Mouse (Mus musculus): ENCODE data around the gene Phlda2. TPM values are rescaled to one million over a fixed set of nuclear protein-coding genes. Genes with fewer than 3 reads are reported as not detected.
A peak's percentile ranks its signal among the peaks of the same experiment; 100 is the strongest.

Gene Phlda2
- polyA plus RNA-seq, 1 experiment from 2014 or later = 0.85 TPM

GRCm38 (mm10) chr7:143495104-143495961, 7.6 kb downstream of the Phlda2 start:
- ATAC-seq (ENCODE audit: insufficient read depth, low FRiP score, low TSS enrichment) = no peak
- peaks cover under 1% of the 10 kb centered on the region; the same call in 1 of the 2 replicates for H3K27me3 ChIP-seq (ENCODE audit: control insufficient read depth, insufficient read depth, low read length)
- H3K36me3 ChIP-seq (ENCODE audit: control insufficient read depth, insufficient read depth, low read length) = no peaks in the 10 kb centered on the region
- H3K9ac ChIP-seq (ENCODE audit: low read length) = no peak overlapping the region
- no peaks in the 10 kb centered on the region for H3K9me3 ChIP-seq (ENCODE audit: control insufficient read depth, low read length)
- H3K4me2 ChIP-seq (ENCODE audit: low read depth) = no peak overlapping the region
- no peak overlapping the region for H3K4me3 ChIP-seq (ENCODE audit: low read depth, low read length)
- WGBS = 82% methylated on average over 8 of the region's 8 CpGs
- no peak for DNase-seq (ENCODE audit: low spot score)
- H3K4me1 ChIP-seq (ENCODE audit: control insufficient read depth, insufficient read depth, low read length) = no peaks in the 10 kb centered on the region
- no peak overlapping the region for H3K27ac ChIP-seq (ENCODE audit: low read depth, low read length)

DNA sequence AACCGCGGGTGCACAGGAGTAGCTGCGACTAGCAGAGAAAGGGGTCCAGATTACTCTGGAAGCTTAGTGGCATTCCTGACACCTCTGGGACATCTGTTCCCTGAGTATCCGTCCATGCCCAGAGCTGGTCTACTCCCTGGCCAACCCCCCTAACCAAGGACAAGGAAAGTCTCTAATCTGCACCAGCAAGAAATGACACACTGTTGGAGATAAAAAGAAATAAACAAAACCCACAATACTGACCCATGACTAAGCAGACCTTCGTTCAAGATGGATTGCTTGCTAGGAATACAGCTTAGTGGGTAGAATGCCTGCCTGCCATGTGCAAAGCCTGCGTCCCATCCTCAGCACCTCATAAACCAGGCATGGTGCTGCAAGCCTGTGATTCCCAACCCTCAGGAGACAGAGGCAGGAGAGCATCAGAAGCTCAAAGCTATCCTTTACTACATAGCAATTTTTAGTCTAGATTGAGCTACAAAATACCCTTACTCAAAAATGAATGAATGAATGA, 9.3 kb downstream of the Phlda2 start:
- Histone ChIP-seq H3K4me1 (ENCODE audit: control insufficient read depth, insufficient read depth, low read length) (no peaks in the 10 kb centered on the region), H3K4me3 (ENCODE audit: low read depth, low read length) (no peak overlapping the region), H3K9ac (ENCODE audit: low read length) (no peak overlapping the region), H3K27ac (ENCODE audit: low read depth, low read length) (no peak overlapping the region), H3K27me3 (ENCODE audit: control insufficient read depth, insufficient read depth, low read length) (no peaks in the 10 kb centered on the region), H3K36me3 (ENCODE audit: control insufficient read depth, insufficient read depth, low read length) (no peaks in the 10 kb centered on the region), H3K9me3 (ENCODE audit: control insufficient read depth, low read length) (no peaks in the 10 kb centered on the region), H3K4me2 (ENCODE audit: low read depth) (no peak overlapping the region)
- WGBS = 83% methylated on average over 6 of the region's 6 CpGs
- ATAC-seq (ENCODE audit: insufficient read depth, low FRiP score, low TSS enrichment) (no peak), DNase-seq (ENCODE audit: low spot score) (no peak)

GRCm38 (mm10) chr7:143489735-143490134, 13.2 kb downstream of the Phlda2 start:
- ATAC-seq (ENCODE audit: insufficient read depth, low FRiP score, low TSS enrichment) (no peak), DNase-seq (ENCODE audit: low spot score) (no peak)
- H3K4me2 ChIP-seq (ENCODE audit: low read depth) = no peak overlapping the region
- H3K4me3 ChIP-seq (ENCODE audit: low read depth, low read length) = no peak overlapping the region
- H3K4me1 ChIP-seq (ENCODE audit: control insufficient read depth, insufficient read depth, low read length) = no peaks in the 10 kb centered on the region
- no peak overlapping the region for H3K27ac ChIP-seq (ENCODE audit: low read depth, low read length)
- no peaks in the 10 kb centered on the region for H3K36me3 ChIP-seq (ENCODE audit: control insufficient read depth, insufficient read depth, low read length)
- H3K9me3 ChIP-seq (ENCODE audit: control insufficient read depth, low read length) = no peaks in the 10 kb centered on the region
- no peak overlapping the region for H3K9ac ChIP-seq (ENCODE audit: low read length)
- H3K27me3 ChIP-seq (ENCODE audit: control insufficient read depth, insufficient read depth, low read length) = no peaks in the 10 kb centered on the region
- WGBS = 80% methylated on average over 6 of the region's 6 CpGs

GRCm38 (mm10) chr7:143482541-143482940, 20.4 kb downstream of the Phlda2 start:
- no peaks in the 10 kb centered on the region for H3K36me3 ChIP-seq (ENCODE audit: control insufficient read depth, insufficient read depth, low read length)
- H3K27ac ChIP-seq (ENCODE audit: low read depth, low read length) = no peak overlapping the region
- H3K4me1 ChIP-seq (ENCODE audit: control insufficient read depth, insufficient read depth, low read length) = no peaks in the 10 kb centered on the region
- no peak overlapping the region for H3K4me2 ChIP-seq (ENCODE audit: low read depth)
- H3K27me3 ChIP-seq (ENCODE audit: control insufficient read depth, insufficient read depth, low read length) = no peaks in the 10 kb centered on the region
- H3K4me3 ChIP-seq (ENCODE audit: low read depth, low read length) = no peak overlapping the region
- no peaks in the 10 kb centered on the region for H3K9me3 ChIP-seq (ENCODE audit: control insufficient read depth, low read length)
- no peak for ATAC-seq (ENCODE audit: insufficient read depth, low FRiP score, low TSS enrichment)
- H3K9ac ChIP-seq (ENCODE audit: low read length) = no peak overlapping the region
- DNase-seq (ENCODE audit: low spot score) = no peak
- 12% methylated on average over 6 of the region's 6 CpGs for WGBS

- Histone ChIP-seq H3K36me3 (ENCODE audit: control insufficient read depth, insufficient read depth, low read length) (no peaks in the 10 kb centered on the region), H3K27ac (ENCODE audit: low read depth, low read length) (no peak overlapping the region), H3K4me1 (ENCODE audit: control insufficient read depth, insufficient read depth, low read length) (no peaks in the 10 kb centered on the region), H3K9ac (ENCODE audit: low read length) (no peak overlapping the region), H3K9me3 (ENCODE audit: control insufficient read depth, low read length) (no peaks in the 10 kb centered on the region), H3K4me2 (ENCODE audit: low read depth) (no peak overlapping the region), H3K4me3 (ENCODE audit: low read depth, low read length) (no peak overlapping the region), H3K27me3 (ENCODE audit: control insufficient read depth, insufficient read depth, low read length) (no peaks in the 10 kb centered on the region)
- ATAC-seq (ENCODE audit: insufficient read depth, low FRiP score, low TSS enrichment) (no peak), DNase-seq (ENCODE audit: low spot score) (no peak)
- 59% methylated on average over 5 of the region's 5 CpGs for WGBS
Measured at GRCm38 (mm10) chr7:143481806-143482387, 21.1 kb downstream of the Phlda2 start.

DNA sequence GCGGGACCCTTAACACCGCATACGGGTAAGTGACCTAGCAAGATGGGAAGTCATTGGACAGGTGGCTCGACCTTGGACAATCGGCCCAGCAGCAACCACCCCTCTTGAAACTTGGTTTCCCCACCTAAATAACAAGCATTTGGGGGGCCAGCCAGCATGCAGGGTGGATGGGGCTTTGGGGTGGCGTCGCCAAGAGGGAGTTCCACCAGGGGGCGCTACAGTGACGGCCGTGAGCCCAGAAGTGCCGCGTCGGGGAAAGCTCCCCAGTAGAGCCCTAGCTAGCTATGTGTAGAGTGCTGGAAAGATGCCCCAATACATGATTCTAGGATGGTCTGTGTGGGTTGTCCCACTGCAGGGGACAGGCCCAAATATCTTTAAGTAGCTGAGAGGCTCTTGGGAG, 22.5 kb downstream of the Phlda2 start:
- H3K27me3 ChIP-seq (ENCODE audit: control insufficient read depth, insufficient read depth, low read length) = no peaks in the 10 kb centered on the region

DNA sequence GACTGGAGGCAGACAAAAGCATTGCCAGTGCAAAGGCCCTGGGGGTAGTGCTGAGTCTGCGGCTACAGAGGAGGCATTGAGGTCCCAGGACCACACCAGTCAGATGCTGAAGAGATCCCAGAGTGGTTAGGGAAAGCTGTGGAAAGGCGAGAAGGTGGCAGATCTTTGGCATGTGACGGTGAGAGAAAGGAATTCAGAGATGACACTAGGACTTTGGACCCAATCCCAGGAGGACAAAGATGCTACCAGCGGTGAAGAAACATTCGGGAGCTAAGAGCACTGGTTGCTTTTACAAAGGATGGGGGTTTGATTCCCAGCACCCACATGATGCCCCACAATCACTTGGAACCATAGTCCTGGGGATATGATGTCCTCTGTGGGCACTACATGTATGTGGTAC, 25.1 kb downstream of the Phlda2 start:
- Histone ChIP-seq H3K4me1 (ENCODE audit: control insufficient read depth, insufficient read depth, low read length) (no peaks in the 10 kb centered on the region), H3K9ac (ENCODE audit: low read length) (no peak overlapping the region), H3K4me2 (ENCODE audit: low read depth) (no peak overlapping the region), H3K27ac (ENCODE audit: low read depth, low read length) (no peak overlapping the region), H3K36me3 (ENCODE audit: control insufficient read depth, insufficient read depth, low read length) (no peaks in the 10 kb centered on the region), H3K27me3 (ENCODE audit: control insufficient read depth, insufficient read depth, low read length) (no peaks in the 10 kb centered on the region), H3K4me3 (ENCODE audit: low read depth, low read length) (no peak overlapping the region), H3K9me3 (ENCODE audit: control insufficient read depth, low read length) (no peaks in the 10 kb centered on the region)
- no peak for ATAC-seq (ENCODE audit: insufficient read depth, low FRiP score, low TSS enrichment)
- WGBS = 88% methylated on average over 5 of the region's 5 CpGs
- no peak for DNase-seq (ENCODE audit: low spot score)

More for the DNA sequence above, 22.5 kb downstream of the Phlda2 start:
- DNase-seq (ENCODE audit: low spot score) (peak; percentile 50), ATAC-seq (ENCODE audit: insufficient read depth, low FRiP score, low TSS enrichment) (no peak)
- H3K4me3 ChIP-seq (ENCODE audit: low read depth, low read length) = no peak overlapping the region
- no peaks in the 10 kb centered on the region for H3K36me3 ChIP-seq (ENCODE audit: control insufficient read depth, insufficient read depth, low read length)
- H3K4me1 ChIP-seq (ENCODE audit: control insufficient read depth, insufficient read depth, low read length) = no peaks in the 10 kb centered on the region
- no peak overlapping the region for H3K27ac ChIP-seq (ENCODE audit: low read depth, low read length)
- 29% methylated on average over 13 of the region's 13 CpGs for WGBS
- H3K9me3 ChIP-seq (ENCODE audit: control insufficient read depth, low read length) = no peaks in the 10 kb centered on the region
- H3K9ac ChIP-seq (ENCODE audit: low read length) = no peak overlapping the region
- no peak overlapping the region for H3K4me2 ChIP-seq (ENCODE audit: low read depth)

- H3K9me3 ChIP-seq (ENCODE audit: control insufficient read depth, low read length) = no peaks in the 10 kb centered on the region
- H3K36me3 ChIP-seq (ENCODE audit: control insufficient read depth, insufficient read depth, low read length) = no peaks in the 10 kb centered on the region
- H3K4me3 ChIP-seq (ENCODE audit: low read depth, low read length) = no peak overlapping the region
- ATAC-seq (ENCODE audit: insufficient read depth, low FRiP score, low TSS enrichment) (no peak), DNase-seq (ENCODE audit: low spot score) (no peak)
- H3K9ac ChIP-seq (ENCODE audit: low read length) = no peak overlapping the region
- H3K4me1 ChIP-seq (ENCODE audit: control insufficient read depth, insufficient read depth, low read length) = no peaks in the 10 kb centered on the region
- no peak overlapping the region for H3K27ac ChIP-seq (ENCODE audit: low read depth, low read length)
- H3K27me3 ChIP-seq (ENCODE audit: control insufficient read depth, insufficient read depth, low read length) = no peaks in the 10 kb centered on the region
- no peak overlapping the region for H3K4me2 ChIP-seq (ENCODE audit: low read depth)
- WGBS = 87% methylated on average over 3 of the region's 3 CpGs
Measured at GRCm38 (mm10) chr7:143476702-143477335, 26.1 kb downstream of the Phlda2 start.

All from neural tube, embryonic 11.5 days (tissue).